Mouse (Mus musculus) kidney, embryonic 14.5 days (tissue): ENCODE data around the gene Rad54l2. TPM values are rescaled to one million over a fixed set of nuclear protein-coding genes. Genes with fewer than 3 reads are reported as not detected.

Experiments used
- ATAC-seq: fragments of 200-750 bp; cut with Nextera tagmentation; 2 replicates; pipeline ENCODE4 v1.8.0; 2017; ENCODE audit warnings: moderate number of reproducible peaks, mild to moderate bottlenecking, moderate TSS enrichment, moderate library complexity; ENCODE audit not compliant: low FRiP score, low TSS enrichment
- H3K27ac ChIP-seq: fragments of 300-500 bp; sonication (generic); 2 replicates; pipeline ENCODE4 v1.5.1; 2014; ENCODE audit warnings: low read depth, mild to moderate bottlenecking, low read length, moderate library complexity, mixed read lengths
- H3K27me3 ChIP-seq: fragments of 300-500 bp; sonication (generic); 2 replicates; pipeline ENCODE4 v1.6.1; 2014; ENCODE audit warnings: mild to moderate bottlenecking, low read length; ENCODE audit not compliant: control insufficient read depth, insufficient read depth
- H3K36me3 ChIP-seq: fragments of 300-500 bp; sonication (generic); 2 replicates; pipeline ENCODE4 v1.6.1; 2014; ENCODE audit warnings: low read length, mixed read lengths; ENCODE audit not compliant: control insufficient read depth, insufficient read depth
- H3K4me1 ChIP-seq: fragments of 300-500 bp; sonication (generic); 2 replicates; pipeline ENCODE4 v1.6.1; 2014; ENCODE audit warnings: low read length, mixed read lengths; ENCODE audit not compliant: control insufficient read depth, insufficient read depth
- H3K4me2 ChIP-seq: fragments of 300-500 bp; sonication (generic); replicated peaks from 2 replicates; pipeline ENCODE4 v1.6.1; 2014; ENCODE audit warnings: low read depth, mild to moderate bottlenecking, low read length
- H3K4me3 ChIP-seq: fragments of 300-500 bp; sonication (generic); 2 replicates; pipeline ENCODE4 v1.5.1; 2014; ENCODE audit warnings: mild to moderate bottlenecking, low read length
- H3K9ac ChIP-seq: fragments of 300-500 bp; sonication (generic); 2 replicates; pipeline ENCODE4 v1.6.1; 2014; ENCODE audit warnings: low read depth, mild to moderate bottlenecking, low read length, moderate library complexity
- H3K9me3 ChIP-seq: fragments of 300-500 bp; sonication (generic); 2 replicates; pipeline ENCODE4 v1.6.1; 2016; ENCODE audit warnings: low read length; ENCODE audit not compliant: control insufficient read depth
- WGBS: fragments of 180-500 bp; shearing (Covaris S2); extraction: QIAGEN DNeasy Blood & Tissue Kit; methylation state at CpG from one replicate; pipeline ENCODE4 v1.1.7; 2014; 5-methylcytosine and 5-hydroxymethylcytosine counted together
- polyA plus RNA-seq: library from polyadenylated mRNA; unstranded; fragments of >200 nt; fragmentation: Nextera tagmentation; extraction: Ambion mirVana; gene quantifications from 2 replicates; pipeline ENCODE4 v1.2.1, GENCODE M21; 2014

Gene Rad54l2
- 7.5 and 7.9 TPM in 2 replicates for polyA plus RNA-seq

- H3K9ac ChIP-seq: peak within 1 kb of the TSS; percentile 98
- peaks cover 8% of the 10 kb centered on the region for H3K4me1 ChIP-seq
- no peaks in the 10 kb centered on the region for H3K27me3 ChIP-seq
- peak; percentile 94 for ATAC-seq
- H3K27ac ChIP-seq: peak within 1 kb of the TSS; percentile 94
- no peaks in the 10 kb centered on the region for H3K36me3 ChIP-seq
- under 1% methylated on average over 49 of the region's 49 CpGs for WGBS
- peak within 1 kb of the TSS; percentile 82 for H3K4me2 ChIP-seq
- peak within 1 kb of the TSS; percentile 100 for H3K4me3 ChIP-seq
- H3K9me3 ChIP-seq: no peaks in the 10 kb centered on the region
Observed at GRCm38 (mm10) chr9:106788812-106789321, at the start of gene Rad54l2. Gene Rad54l2, minus strand, starts transcription at chr9:106789194.

- ATAC-seq: peak; percentile 90
- Histone ChIP-seq H3K27me3 (no peaks in the 10 kb centered on the region), H3K36me3 (no peaks in the 10 kb centered on the region), H3K4me1 (no peaks in the 10 kb centered on the region; the same call in 1 of the 2 replicates), H3K4me2 (peak overlapping the region; percentile 59), H3K9ac (peak overlapping the region; percentile 93), H3K9me3 (no peaks in the 10 kb centered on the region), H3K4me3 (peak overlapping the region; percentile 86), H3K27ac (peak overlapping the region; percentile 91)
- WGBS: 1% methylated on average over 30 of the region's 32 CpGs
Observed at GRCm38 (mm10) chr9:106822381-106823104, 33.5 kb upstream of the Rad54l2 start.

DNA sequence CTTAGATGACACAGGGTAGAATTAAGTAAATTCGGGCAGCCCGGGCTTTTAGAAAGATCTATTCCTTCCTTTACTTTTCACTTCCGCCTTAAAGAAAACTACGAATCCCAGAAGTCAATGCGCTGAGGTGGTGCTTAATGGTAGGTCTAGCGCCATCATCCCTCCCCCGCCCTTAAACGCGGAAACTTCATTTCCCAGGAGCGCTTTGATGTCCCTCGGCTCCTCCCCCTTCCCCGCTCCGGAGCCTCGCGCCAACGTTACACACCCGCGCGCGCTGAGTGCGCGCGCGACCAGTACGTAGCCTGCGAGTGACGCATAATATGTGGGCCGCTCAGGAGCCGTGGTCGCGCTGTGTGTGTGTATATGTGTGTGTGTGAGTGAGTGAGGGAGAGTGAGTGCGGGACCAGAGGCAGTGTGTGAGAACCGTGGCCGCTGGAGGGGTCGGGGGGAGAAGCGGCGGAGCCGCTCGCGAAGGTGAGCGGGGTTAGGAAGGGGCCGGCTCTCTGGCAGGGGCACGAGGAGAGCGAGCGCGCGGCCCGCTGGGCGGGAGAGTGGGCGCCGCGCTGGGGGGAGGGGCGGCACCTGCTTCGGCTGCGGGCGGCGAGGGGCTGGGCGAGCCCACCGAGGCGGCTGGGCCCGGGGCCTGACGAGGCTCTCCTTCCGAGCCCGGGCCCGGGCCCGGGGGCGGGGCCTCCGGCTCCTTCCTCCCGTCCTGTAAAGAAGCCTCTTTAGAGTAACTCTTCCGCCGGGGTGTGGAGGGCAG, 32.8 kb upstream of the Rad54l2 start, which contains the start of gene Dcaf1:
Dcaf1 (plus strand) TSS at position 257 of the 763 bp plus-strand sequence.
- Histone ChIP-seq H3K27me3 (no peaks in the 10 kb centered on the region), H3K27ac (peak within 1 kb of the TSS; percentile 91), H3K9ac (peak within 1 kb of the TSS; percentile 93), H3K4me3 (peak within 1 kb of the TSS; percentile 86), H3K4me1 (no peaks in the 10 kb centered on the region; the same call in 1 of the 2 replicates), H3K36me3 (no peaks in the 10 kb centered on the region), H3K4me2 (peak within 1 kb of the TSS; percentile 59), H3K9me3 (no peaks in the 10 kb centered on the region)
- ATAC-seq: peak; percentile 96
- 0% methylated on average over 58 of the region's 71 CpGs for WGBS

GRCm38 (mm10) chr9:106821050-106821617, 32.1 kb upstream of the Rad54l2 start:
- Histone ChIP-seq H3K27ac (no peak overlapping the region), H3K36me3 (no peaks in the 10 kb centered on the region), H3K9ac (peak overlapping the region; percentile 53; the same call in 1 of the 2 replicates), H3K4me3 (peak overlapping the region; percentile 86), H3K4me1 (no peaks in the 10 kb centered on the region; the same call in 1 of the 2 replicates), H3K4me2 (peak overlapping the region; percentile 49), H3K9me3 (no peaks in the 10 kb centered on the region), H3K27me3 (no peaks in the 10 kb centered on the region)
- ATAC-seq: no peak
- WGBS: 55% methylated on average over 15 of the region's 15 CpGs

GRCm38 (mm10) chr9:106819201-106819600, 30.2 kb upstream of the Rad54l2 start:
- Histone ChIP-seq H3K27me3 (no peaks in the 10 kb centered on the region), H3K9me3 (no peaks in the 10 kb centered on the region), H3K9ac (no peak overlapping the region), H3K27ac (no peak overlapping the region), H3K4me3 (no peak overlapping the region), H3K36me3 (no peaks in the 10 kb centered on the region), H3K4me2 (no peak overlapping the region), H3K4me1 (no peaks in the 10 kb centered on the region; the same call in 1 of the 2 replicates)
- 86% methylated on average over 1 of the region's 1 CpGs for WGBS
- ATAC-seq: no peak

GRCm38 (mm10) chr9:106818191-106818590, 29.2 kb upstream of the Rad54l2 start:
- no peak for ATAC-seq
- no peak overlapping the region for H3K4me2 ChIP-seq
- no peaks in the 10 kb centered on the region; the same call in 1 of the 2 replicates for H3K4me1 ChIP-seq
- H3K36me3 ChIP-seq: no peaks in the 10 kb centered on the region
- no peak overlapping the region for H3K9ac ChIP-seq
- no peaks in the 10 kb centered on the region for H3K9me3 ChIP-seq
- H3K27me3 ChIP-seq: no peaks in the 10 kb centered on the region
- H3K4me3 ChIP-seq: no peak overlapping the region
- 83% methylated on average over 6 of the region's 6 CpGs for WGBS
- H3K27ac ChIP-seq: no peak overlapping the region

DNA sequence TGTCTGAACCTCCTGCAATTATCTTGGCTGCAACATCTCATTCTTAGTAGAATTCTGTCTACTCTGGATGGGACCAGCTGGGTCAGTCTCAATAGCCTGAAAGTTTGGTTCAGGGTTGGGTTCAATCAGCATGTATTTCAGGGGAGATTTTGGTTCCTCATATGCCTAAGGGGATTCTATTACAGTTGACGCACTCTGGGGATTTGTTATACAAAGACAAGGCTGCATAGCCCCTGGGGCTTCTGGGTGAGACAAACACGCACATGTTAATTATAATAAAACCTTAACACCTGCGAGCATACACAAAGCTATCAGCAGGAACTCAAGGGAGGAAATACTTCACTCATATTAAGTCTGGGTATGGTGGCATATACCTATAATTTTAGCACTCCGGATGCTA, 17.5 kb upstream of the Rad54l2 start:
- no peak for ATAC-seq
- no peak overlapping the region for H3K9ac ChIP-seq
- H3K27me3 ChIP-seq: no peaks in the 10 kb centered on the region
- H3K36me3 ChIP-seq: no peaks in the 10 kb centered on the region
- H3K4me2 ChIP-seq: no peak overlapping the region
- no peak overlapping the region for H3K27ac ChIP-seq
- peaks cover 14% of the 10 kb centered on the region for H3K9me3 ChIP-seq
- H3K4me3 ChIP-seq: no peak overlapping the region
- WGBS: 81% methylated on average over 4 of the region's 4 CpGs
- no peaks in the 10 kb centered on the region for H3K4me1 ChIP-seq

DNA sequence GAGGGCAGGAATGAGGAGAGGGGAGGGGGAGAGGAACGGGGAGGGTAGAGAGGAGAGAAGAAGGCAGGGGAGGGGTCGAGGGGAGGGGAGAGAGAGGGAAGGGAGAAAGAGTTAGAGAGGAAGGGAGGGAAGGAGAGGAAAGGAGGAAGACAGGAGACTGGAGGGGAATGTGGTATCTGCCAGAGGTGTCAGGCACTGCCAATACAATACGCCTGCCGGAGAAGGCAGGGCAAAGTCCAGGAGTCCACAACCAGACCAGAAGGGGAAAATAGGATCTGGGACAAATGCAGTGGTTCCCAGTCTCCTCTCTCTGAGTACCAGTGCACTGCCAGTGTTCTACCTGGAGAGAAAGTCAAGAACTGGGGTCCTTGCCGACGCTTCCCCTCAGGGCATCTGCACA, 1.8 kb upstream of the Rad54l2 start:
- WGBS: 76% methylated on average over 6 of the region's 6 CpGs
- no peak overlapping the region for H3K9ac ChIP-seq
- ATAC-seq: no peak
- peaks cover 8% of the 10 kb centered on the region for H3K4me1 ChIP-seq
- H3K4me2 ChIP-seq: no peak overlapping the region
- H3K9me3 ChIP-seq: no peaks in the 10 kb centered on the region
- no peak overlapping the region for H3K4me3 ChIP-seq
- no peak overlapping the region for H3K27ac ChIP-seq
- H3K27me3 ChIP-seq: no peaks in the 10 kb centered on the region
- H3K36me3 ChIP-seq: no peaks in the 10 kb centered on the region
